8 mouse cellular contexts compared by ENCODE assay signal in the genomic region with DNA sequence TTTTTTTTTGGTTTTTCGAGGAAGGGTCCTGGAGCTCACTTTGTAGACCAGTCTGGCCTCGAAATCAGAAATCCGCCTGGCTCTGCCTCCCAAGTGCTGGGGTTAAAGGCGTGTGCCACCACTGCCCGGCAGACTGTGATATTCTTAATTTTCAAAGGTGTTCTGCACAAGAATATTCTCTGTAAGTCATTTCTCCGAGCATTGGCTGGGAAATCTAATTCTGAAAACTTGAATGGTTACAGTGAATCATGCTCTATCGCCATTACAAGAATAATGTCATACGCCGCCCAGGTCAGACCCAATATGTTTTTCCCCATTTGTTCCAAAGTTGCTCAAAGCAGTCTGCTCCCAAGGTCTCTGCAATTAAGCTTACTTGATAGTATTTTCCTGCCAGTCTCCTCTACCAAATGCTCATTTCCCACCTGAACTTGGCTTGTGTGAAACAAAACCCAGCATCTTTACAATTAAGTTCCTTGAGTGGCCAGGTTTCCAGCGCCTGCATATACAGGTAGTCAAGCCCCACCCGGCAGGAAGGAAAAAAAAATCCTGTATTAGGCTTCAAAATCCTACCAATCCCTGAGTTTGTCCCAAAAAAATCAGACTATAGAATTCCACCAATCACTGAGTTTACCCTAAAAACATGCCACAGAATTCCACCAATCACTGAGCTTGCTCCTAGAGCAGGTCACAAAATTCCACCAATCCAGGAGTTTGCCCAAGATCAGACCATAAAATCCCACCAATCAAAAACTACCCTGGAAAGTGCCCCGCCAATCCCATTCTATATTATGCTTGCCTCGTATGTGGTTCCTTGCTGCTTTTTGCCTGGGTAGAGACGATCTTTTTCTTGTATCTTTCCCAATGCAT. TPM values are rescaled to one million over a fixed set of nuclear protein-coding genes. Genes with fewer than 3 reads are reported as not detected.
DNase-seq lines count a peak whose midpoint lies in the region; ATAC-seq lines count a peak whose summit lies in the region.

A gene (minus strand): TSS at position 51 of the 867 bp plus-strand sequence.

- WGBS in kidney, embryonic 15.5 days: 75% methylated on average over 14 of the region's 14 CpGs
- WGBS in embryonic facial prominence, embryonic 15.5 days: 72% methylated on average over 14 of the region's 14 CpGs
- WGBS in intestine, embryonic 16.5 days: 78% methylated on average over 14 of the region's 14 CpGs
- WGBS in midbrain, embryonic 10.5 days: 83% methylated on average over 14 of the region's 14 CpGs

- no peak for DNase-seq in kidney, postnatal 36 days
- peak; percentile 97 for DNase-seq in R1 (ENCODE audit: low read depth, low spot score)
- DNase-seq in midbrain, embryonic 10.5 days (ENCODE audit: low spot score): no peak
- DNase-seq in right cerebral cortex, postnatal 10 days (ENCODE audit: low spot score in 2 of 2): no peak
- no peak for DNase-seq in yolk sac, embryonic 10.5 days (ENCODE audit: low spot score)

- H3K4me1 ChIP-seq in kidney, embryonic 15.5 days: peaks cover 18% of the 10 kb centered on the region
- peaks cover 6% of the 10 kb centered on the region; the same call in 1 of the 2 replicates for H3K4me1 ChIP-seq in embryonic facial prominence, embryonic 15.5 days
- peaks cover 10% of the 10 kb centered on the region for H3K4me1 ChIP-seq in intestine, embryonic 16.5 days (ENCODE audit: control insufficient read depth, insufficient read depth, low read length)
- peaks cover 13% of the 10 kb centered on the region for H3K4me1 ChIP-seq in midbrain, embryonic 10.5 days

- H3K4me3 ChIP-seq in kidney, embryonic 15.5 days (replicated peaks): peak within 1 kb of the TSS; percentile 76
- peak within 1 kb of the TSS; percentile 78 for H3K4me3 ChIP-seq in embryonic facial prominence, embryonic 15.5 days (replicated peaks)
- H3K4me3 ChIP-seq in intestine, embryonic 16.5 days (ENCODE audit: low read length): peak within 1 kb of the TSS; percentile 89
- H3K4me3 ChIP-seq in midbrain, embryonic 10.5 days: peak within 1 kb of the TSS; percentile 87

- H3K9ac ChIP-seq in kidney, embryonic 15.5 days: peak within 1 kb of the TSS; percentile 75
- H3K9ac ChIP-seq in embryonic facial prominence, embryonic 15.5 days: peak within 1 kb of the TSS; percentile 79
- peak within 1 kb of the TSS; percentile 91 for H3K9ac ChIP-seq in intestine, embryonic 16.5 days (ENCODE audit: low read depth, low read length)

- peak within 1 kb of the TSS; percentile 88 for H3K27ac ChIP-seq in kidney, embryonic 15.5 days
- H3K27ac ChIP-seq in embryonic facial prominence, embryonic 15.5 days (replicated peaks): peak within 1 kb of the TSS; percentile 80
- H3K27ac ChIP-seq in intestine, embryonic 16.5 days (ENCODE audit: low read length): peak within 1 kb of the TSS; percentile 77
- peak within 1 kb of the TSS; percentile 85 for H3K27ac ChIP-seq in midbrain, embryonic 10.5 days (replicated peaks)

- no peaks in the 10 kb centered on the region for H3K27me3 ChIP-seq in kidney, embryonic 15.5 days
- no peaks in the 10 kb centered on the region for H3K27me3 ChIP-seq in embryonic facial prominence, embryonic 15.5 days
- H3K27me3 ChIP-seq in intestine, embryonic 16.5 days (replicated peaks; ENCODE audit: control insufficient read depth, insufficient read depth, low read length): no peaks in the 10 kb centered on the region
- no peaks in the 10 kb centered on the region for H3K27me3 ChIP-seq in midbrain, embryonic 10.5 days (ENCODE audit: low read depth, poor library complexity, severe bottlenecking)

- no peaks in the 10 kb centered on the region for H3K9me3 ChIP-seq in kidney, embryonic 15.5 days (replicated peaks)
- H3K9me3 ChIP-seq in embryonic facial prominence, embryonic 15.5 days (replicated peaks): no peaks in the 10 kb centered on the region
- no peaks in the 10 kb centered on the region for H3K9me3 ChIP-seq in intestine, embryonic 16.5 days (ENCODE audit: control insufficient read depth, low read length)
- no peaks in the 10 kb centered on the region for H3K9me3 ChIP-seq in midbrain, embryonic 10.5 days (replicated peaks)

- peaks cover 23% of the 10 kb centered on the region for H3K36me3 ChIP-seq in kidney, embryonic 15.5 days
- H3K36me3 ChIP-seq in embryonic facial prominence, embryonic 15.5 days: peaks cover 11% of the 10 kb centered on the region; the same call in 1 of the 2 replicates
- no peaks in the 10 kb centered on the region for H3K36me3 ChIP-seq in intestine, embryonic 16.5 days (ENCODE audit: control insufficient read depth, insufficient read depth, low read length)
- H3K36me3 ChIP-seq in midbrain, embryonic 10.5 days: peaks cover 25% of the 10 kb centered on the region

- peak within 1 kb of the TSS; percentile 79 for H3K4me2 ChIP-seq in kidney, embryonic 15.5 days
- H3K4me2 ChIP-seq in embryonic facial prominence, embryonic 15.5 days (replicated peaks): peak within 1 kb of the TSS; percentile 88
- peak within 1 kb of the TSS; percentile 78 for H3K4me2 ChIP-seq in intestine, embryonic 16.5 days (ENCODE audit: low read depth, low read length)

- ATAC-seq in kidney, embryonic 15.5 days (replicated peaks; ENCODE audit: low FRiP score): no peak
- no peak for ATAC-seq in embryonic facial prominence, embryonic 15.5 days (ENCODE audit: insufficient number of reproducible peaks, low FRiP score, low TSS enrichment, low read depth)
- no peak for ATAC-seq in intestine, embryonic 16.5 days

RNA-seq across cellular contexts. Expression of the gene that starts here (rescaled TPM):
- 29.1 and 30.9 TPM in 2 replicates for polyA plus RNA-seq in kidney, embryonic 15.5 days (2015; fragmentation: Nextera tagmentation; extraction: Ambion mirVana)
- polyA plus RNA-seq in embryonic facial prominence, embryonic 15.5 days (2015; fragmentation: Nextera tagmentation; extraction: Ambion mirVana): 28.1 and 30.5 TPM in 2 replicates
- 23.3 and 25.9 TPM in 2 replicates for polyA plus RNA-seq in intestine, embryonic 16.5 days (2015; fragmentation: Nextera tagmentation; extraction: Ambion mirVana)
- 25.4 and 29.9 TPM in 2 replicates for polyA plus RNA-seq in midbrain, embryonic 10.5 days (2016; fragmentation: Nextera tagmentation; extraction: Ambion mirVana)
